Mouse (Mus musculus): ENCODE measurements at regions not wholly inside any gene's neighbourhood (a gene's known extent, or its start where the extent isn't known, plus 50 kb on each side); places are given as distances from the start of the nearest gene placed in this dataset.

GRCm38 (mm10) chr2:79136619-79137458 is 118.4 kb upstream of the Itga4 start:
- DNase-seq (ENCODE audit: low spot score in 2 of 2): no peak

GRCm38 (mm10) chr2:79137694-79138171 is 117.5 kb upstream of the Itga4 start:
- no peak for DNase-seq (ENCODE audit: low spot score in 2 of 2)

- no peak for DNase-seq (ENCODE audit: low spot score in 2 of 2)
These were observed 116.7 kb upstream of the Itga4 start for GRCm38 (mm10) chr2:79138368-79139109.

- DNase-seq (ENCODE audit: low spot score in 2 of 2): no peak
These were observed 113.3 kb upstream of the Itga4 start for GRCm38 (mm10) chr2:79141961-79142360.

GRCm38 (mm10) chr2:79143196-79143595 is 112.0 kb upstream of the Itga4 start:
- no peak for DNase-seq (ENCODE audit: low spot score in 2 of 2)

- DNase-seq (ENCODE audit: low spot score in 2 of 2): no peak
These were observed 109.3 kb upstream of the Itga4 start for GRCm38 (mm10) chr2:79145897-79146296.

GRCm38 (mm10) chr2:79146563-79146962 is 108.7 kb upstream of the Itga4 start:
- no peak for DNase-seq (ENCODE audit: low spot score in 2 of 2)

- peak; percentile 30 to 41 for DNase-seq (ENCODE audit: low spot score in 2 of 2)
These were observed 106.1 kb upstream of the Itga4 start for GRCm38 (mm10) chr2:79149012-79149698.

GRCm38 (mm10) chr2:79151610-79152009 is 103.6 kb upstream of the Itga4 start:
- no peak for DNase-seq (ENCODE audit: low spot score in 2 of 2)

- no peak for DNase-seq (ENCODE audit: low spot score in 2 of 2)
These were observed 103.1 kb upstream of the Itga4 start for GRCm38 (mm10) chr2:79152031-79152694.

GRCm38 (mm10) chr2:79152695-79153057 is 102.5 kb upstream of the Itga4 start:
- DNase-seq (ENCODE audit: low spot score in 2 of 2): no peak

- DNase-seq (ENCODE audit: low spot score in 2 of 2): no peak
These were observed 102.2 kb upstream of the Itga4 start for GRCm38 (mm10) chr2:79153070-79153469.

GRCm38 (mm10) chr2:79158450-79159055 is 96.7 kb upstream of the Itga4 start:
- DNase-seq (ENCODE audit: low spot score in 2 of 2): no peak

GRCm38 (mm10) chr2:79159336-79159735 is 95.9 kb upstream of the Itga4 start:
- DNase-seq (ENCODE audit: low spot score in 2 of 2): no peak

- DNase-seq (ENCODE audit: low spot score in 2 of 2): no peak
These were observed 82.0 kb upstream of the Itga4 start for GRCm38 (mm10) chr2:79172967-79173919.

GRCm38 (mm10) chr2:79174282-79174681 is 80.9 kb upstream of the Itga4 start:
- DNase-seq (ENCODE audit: low spot score in 2 of 2): no peak

GRCm38 (mm10) chr2:79180782-79181181 is 74.4 kb upstream of the Itga4 start:
- no peak for DNase-seq (ENCODE audit: low spot score in 2 of 2)

GRCm38 (mm10) chr2:79183034-79183630 is 72.1 kb upstream of the Itga4 start:
- DNase-seq (ENCODE audit: low spot score in 2 of 2): no peak

- no peak for DNase-seq (ENCODE audit: low spot score in 2 of 2)
These were observed 69.8 kb upstream of the Itga4 start for GRCm38 (mm10) chr2:79185234-79186101.

All from frontal cortex, postnatal 36 days (tissue).